In the genomic region with DNA sequence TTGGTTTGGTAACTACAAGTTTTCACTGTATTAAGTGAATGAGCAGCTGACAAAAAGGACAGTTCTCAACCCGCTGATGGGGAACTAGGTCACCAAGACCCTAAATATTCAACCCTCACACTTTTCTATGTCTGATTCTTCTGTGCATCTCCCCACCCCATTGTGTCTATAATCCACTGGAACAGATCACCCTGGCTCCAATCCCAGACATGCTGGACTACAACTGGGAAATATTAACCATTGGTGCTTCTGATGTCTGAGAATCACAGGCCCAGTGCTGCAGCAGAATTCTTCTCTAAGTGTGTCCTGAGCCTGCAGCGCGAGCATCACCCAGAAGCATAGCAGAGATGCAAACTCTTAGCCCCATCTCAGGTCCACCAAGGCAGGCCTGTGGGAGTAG, we compare ENCODE assay signal across 25 mouse cellular contexts.
"Had no signal": no experiment of that assay in that cellular context is flagged by ENCODE, and none has a peak within 500 bp of the region (broad histone marks: within the 10 kb centered on the region; RNA-seq: fewer than 3 reads in every experiment).

No protein-coding gene starts in this region.

- DNase-seq: kidney, adult 2 months; kidney, postnatal 25 days; layer of hippocampus, adult 9-11 months; liver, postnatal 0 days; lung, embryonic 14.5 days; lung, postnatal 4 days; right cerebral cortex, adult 18-20 months; right cerebral cortex, postnatal 14 days; right cerebral cortex, postnatal 4 days; thymus, adult 2 months; thymus, postnatal 14 days; thymus, postnatal 4 days had no signal

- H3K27ac ChIP-seq: kidney, postnatal 0 days; layer of hippocampus, adult 2 months; left cerebral cortex, adult 2 months; limb, embryonic 12.5 days; limb, embryonic 15.5 days; liver, embryonic 14.5 days; midbrain, embryonic 13.5 days; neural tube, embryonic 12.5 days; neural tube, embryonic 15.5 days; stomach, postnatal 0 days had no signal

- H3K36me3 ChIP-seq: limb, embryonic 12.5 days; limb, embryonic 15.5 days; midbrain, embryonic 13.5 days; neural tube, embryonic 12.5 days; neural tube, embryonic 15.5 days had no signal

- H3K27me3 ChIP-seq: limb, embryonic 12.5 days; limb, embryonic 15.5 days; midbrain, embryonic 13.5 days; neural tube, embryonic 12.5 days; neural tube, embryonic 15.5 days had no signal

- H3K4me3 ChIP-seq: layer of hippocampus, adult 2 months; left cerebral cortex, adult 2 months; limb, embryonic 12.5 days; limb, embryonic 15.5 days; midbrain, embryonic 13.5 days; neural tube, embryonic 12.5 days; neural tube, embryonic 15.5 days had no signal

- H3K9me3 ChIP-seq: limb, embryonic 12.5 days; limb, embryonic 15.5 days; midbrain, embryonic 13.5 days; neural tube, embryonic 12.5 days; neural tube, embryonic 15.5 days had no signal

- H3K9ac ChIP-seq: limb, embryonic 12.5 days; limb, embryonic 15.5 days; liver, embryonic 14.5 days; liver, postnatal 0 days; lung, embryonic 14.5 days; midbrain, embryonic 13.5 days; neural tube, embryonic 12.5 days; neural tube, embryonic 15.5 days had no signal

- H3K4me2 ChIP-seq: limb, embryonic 12.5 days; limb, embryonic 15.5 days; liver, embryonic 11.5 days; lung, embryonic 14.5 days; midbrain, embryonic 13.5 days; neural tube, embryonic 12.5 days; neural tube, embryonic 15.5 days had no signal

- ATAC-seq: intestine, postnatal 0 days; lung, postnatal 0 days; midbrain, embryonic 13.5 days had no signal
